Comparison of ENCODE assay signal across 12 mouse cellular contexts in genomic region chr7:25151916-25152556, GRCm38 (mm10). TPM values are rescaled to one million over a fixed set of nuclear protein-coding genes. Genes with fewer than 3 reads are reported as not detected.
DNase-seq lines count a peak whose midpoint lies in the region; ATAC-seq and TF ChIP-seq lines count a peak whose summit lies in the region.
"Had no signal": no experiment of that assay in that cellular context is flagged by ENCODE, and none has a peak within 500 bp of the region (broad histone marks: within the 10 kb centered on the region; RNA-seq: fewer than 3 reads in every experiment).

No protein-coding gene starts in this region.

- TF ChIP-seq CTCF in brain, embryonic 14.5 days (IDR thresholded peaks at IDR 0.05; ENCODE audit: borderline replicate concordance, extremely low read depth, insufficient read depth, insufficient read length), result no peak

- H3K4me2 ChIP-seq in forebrain, embryonic 15.5 days (replicated peaks), result peak overlapping the region; percentile 36
- H3K4me2 ChIP-seq: heart, embryonic 13.5 days had no signal

- H3K9ac ChIP-seq in forebrain, embryonic 15.5 days (replicated peaks), result peak overlapping the region; percentile 41; the same call in 1 of the 2 replicates
- H3K9ac ChIP-seq: heart, embryonic 13.5 days had no signal

- H3K27ac ChIP-seq in forebrain, embryonic 15.5 days (replicated peaks), result peak overlapping the region; percentile 67
- H3K27ac ChIP-seq in midbrain, embryonic 10.5 days (replicated peaks), result peak overlapping the region; percentile 92
- H3K27ac ChIP-seq: heart, embryonic 13.5 days had no signal

- H3K4me1 ChIP-seq in forebrain, embryonic 15.5 days, result peaks cover 59% of the 10 kb centered on the region
- H3K4me1 ChIP-seq in midbrain, embryonic 10.5 days, result peaks cover 95% of the 10 kb centered on the region

- no peaks in the 10 kb centered on the region for H3K27me3 ChIP-seq in forebrain, embryonic 15.5 days
- H3K27me3 ChIP-seq in midbrain, embryonic 10.5 days (ENCODE audit: low read depth, poor library complexity, severe bottlenecking), result peaks cover 92% of the 10 kb centered on the region

- no peaks in the 10 kb centered on the region for H3K36me3 ChIP-seq in forebrain, embryonic 15.5 days
- H3K36me3 ChIP-seq in midbrain, embryonic 10.5 days, result no peaks in the 10 kb centered on the region
- H3K36me3 ChIP-seq: G1E; heart, embryonic 13.5 days had no signal

- ATAC-seq in cerebellum, adult (ENCODE audit: insufficient number of reproducible peaks, low FRiP score, low TSS enrichment), result 0 out of 2 replicates have a peak, but pooled peaks have one; percentile 40
- ATAC-seq in forebrain, embryonic 15.5 days (replicated peaks), result peak; percentile 49

- 12% methylated on average over 10 of the region's 10 CpGs for WGBS in forebrain, embryonic 15.5 days
- 36% methylated on average over 10 of the region's 10 CpGs for WGBS in midbrain, embryonic 10.5 days

- no peaks in the 10 kb centered on the region for H3K9me3 ChIP-seq in forebrain, embryonic 15.5 days
- no peaks in the 10 kb centered on the region for H3K9me3 ChIP-seq in midbrain, embryonic 10.5 days (replicated peaks)
- H3K9me3 ChIP-seq: G1E; heart, embryonic 13.5 days had no signal

- peak overlapping the region; percentile 5; the same call in 1 of the 2 replicates for H3K4me3 ChIP-seq in forebrain, embryonic 15.5 days
- H3K4me3 ChIP-seq in midbrain, embryonic 10.5 days, result peak overlapping the region; percentile 50
- H3K4me3 ChIP-seq: heart, embryonic 13.5 days had no signal

- DNase-seq in cerebellum, postnatal 4 days (ENCODE audit: low spot score in 2 of 2), result no peak
- peak; percentile 79 for DNase-seq in brain, embryonic 14.5 days (ENCODE audit: low read depth)
- no peak for DNase-seq in midbrain, embryonic 10.5 days (ENCODE audit: low spot score)
- no peak for DNase-seq in heart, adult 9 months (ENCODE audit: low spot score in 2 of 2)
- DNase-seq in kidney, postnatal 4 days, result no peak
- DNase-seq in left cerebral cortex, adult 8-10 months (ENCODE audit: low spot score in 2 of 2), result no peak
- DNase-seq: kidney, adult 18-20 months; lung, postnatal 36 days had no signal

- no peak for TF ChIP-seq POLR2A in brain, embryonic 14.5 days (IDR thresholded peaks at IDR 0.05; ENCODE audit: borderline replicate concordance, extremely low read depth, insufficient read depth, insufficient read length, poor library complexity, severe bottlenecking)

RNA-seq across cellular contexts. Expression of gene Pou2f2, which starts 27.5 kb away (rescaled TPM):
- polyA plus RNA-seq in brain, embryonic 14.5 days (2012; rRNA removed), result 44.6 and 57.5 TPM in 2 replicates
- polyA plus RNA-seq in forebrain, embryonic 15.5 days (2015; fragmentation: Nextera tagmentation; extraction: Ambion mirVana), result 17.4 and 17.5 TPM in 2 replicates
- polyA plus RNA-seq in midbrain, embryonic 10.5 days (2016; fragmentation: Nextera tagmentation; extraction: Ambion mirVana), result 13.6 and 26.5 TPM in 2 replicates
- 10 to 100 TPM; 10.5 to 13.2 (median 11.9) TPM for total RNA-seq in left cerebral cortex, adult 8-10 months (2022)
